Mouse (Mus musculus) lung, embryonic 14.5 days (tissue): ENCODE results near the gene 9130213A22Rik. TPM values are rescaled to one million over a fixed set of nuclear protein-coding genes. Genes with fewer than 3 reads are reported as not detected.

Experiments
- ATAC-seq: fragments of 200-750 bp; cut with Nextera tagmentation; 2 replicates; pipeline ENCODE4 v1.8.0; 2017; ENCODE audit warnings: mild to moderate bottlenecking, moderate TSS enrichment, moderate library complexity; ENCODE audit not compliant: insufficient read depth
- DNase-seq: peaks from one replicate; pipeline ENCODE4 v3.0.0-alpha.2; 2015
- H3K27ac ChIP-seq: fragments of 300-500 bp; sonication (generic); 2 replicates; pipeline ENCODE4 v1.5.1; 2014; ENCODE audit warnings: low read depth, mild to moderate bottlenecking, moderate library complexity
- H3K27me3 ChIP-seq: fragments of 300-500 bp; sonication (generic); 2 replicates; pipeline ENCODE4 v1.6.1; 2014; ENCODE audit warnings: low read length, control low read depth; ENCODE audit not compliant: insufficient read depth
- H3K36me3 ChIP-seq: fragments of 300-500 bp; sonication (generic); 2 replicates; pipeline ENCODE4 v1.6.1; 2014; ENCODE audit warnings: control low read depth; ENCODE audit not compliant: insufficient read depth
- H3K4me1 ChIP-seq: fragments of 300-500 bp; sonication (generic); 2 replicates; pipeline ENCODE4 v1.6.1; 2014; ENCODE audit warnings: antibody characterized with exemption, control low read depth; ENCODE audit not compliant: insufficient read depth
- H3K4me2 ChIP-seq: fragments of 300-500 bp; sonication (generic); 2 replicates; pipeline ENCODE4 v1.6.1; 2014; ENCODE audit warnings: mild to moderate bottlenecking
- H3K4me3 ChIP-seq: fragments of 300-500 bp; sonication (generic); 2 replicates; pipeline ENCODE4 v1.5.1; 2014; ENCODE audit warnings: low read depth, low read length
- H3K9ac ChIP-seq: fragments of 300-500 bp; sonication (generic); 2 replicates; pipeline ENCODE4 v1.6.1; 2014
- H3K9me3 ChIP-seq: fragments of 300-500 bp; sonication (generic); 2 replicates; pipeline ENCODE4 v1.6.1; 2016; ENCODE audit warnings: low read depth, low read length, control low read depth
- CTCF ChIP-seq: IDR thresholded peaks from 2 replicates; pipeline ENCODE4 v1.5.1; 2016; ENCODE audit warnings: antibody characterized with exemption, low read depth
- WGBS: fragments of 180-500 bp; shearing (Covaris S2); extraction: QIAGEN DNeasy Blood & Tissue Kit; methylation state at CpG from one replicate; pipeline ENCODE4 v1.1.7; 2014; 5-methylcytosine and 5-hydroxymethylcytosine counted together
- polyA plus RNA-seq: library from polyadenylated mRNA; unstranded; fragments of >200 nt; fragmentation: Nextera tagmentation; extraction: Ambion mirVana; gene quantifications from 2 replicates; pipeline ENCODE4 v1.2.1, GENCODE M21; 2014

Gene 9130213A22Rik
- polyA plus RNA-seq, 1 experiment from 2014 or later, result 0.41 TPM

GRCm38 (mm10) chr11:69101604-69102402, 20.6 kb downstream of the 9130213A22Rik start:
- H3K27me3 ChIP-seq, result no peaks in the 10 kb centered on the region

GRCm38 (mm10) chr11:69100639-69101360, 21.6 kb downstream of the 9130213A22Rik start:
- DNase-seq, result no peak
- WGBS, result 88% methylated on average over 20 of the region's 20 CpGs
- 0 out of 2 replicates have a peak overlapping the region, but pooled peaks have one; percentile 73 for H3K9ac ChIP-seq

More at GRCm38 (mm10) chr11:69101604-69102402, 20.6 kb downstream of the 9130213A22Rik start:
- no peak overlapping the region for H3K27ac ChIP-seq
- WGBS, result 87% methylated on average over 21 of the region's 21 CpGs
- no peaks in the 10 kb centered on the region for H3K9me3 ChIP-seq
- H3K9ac ChIP-seq, result no peak overlapping the region
- no peak for DNase-seq
- no peak overlapping the region for H3K4me3 ChIP-seq
- H3K36me3 ChIP-seq, result peaks cover 64% of the 10 kb centered on the region
- no peak for TF ChIP-seq CTCF
- no peak for ATAC-seq
- H3K4me2 ChIP-seq, result no peak overlapping the region
- peaks cover 23% of the 10 kb centered on the region for H3K4me1 ChIP-seq

GRCm38 (mm10) chr11:69099915-69100345, 22.5 kb downstream of the 9130213A22Rik start:
- no peaks in the 10 kb centered on the region for H3K9me3 ChIP-seq
- peak; percentile 96 for DNase-seq
- H3K4me2 ChIP-seq, result peak overlapping the region; percentile 97
- H3K36me3 ChIP-seq, result peaks cover 46% of the 10 kb centered on the region
- H3K9ac ChIP-seq, result peak overlapping the region; percentile 73
- peak; percentile 16 for ATAC-seq
- H3K27ac ChIP-seq, result peak overlapping the region; percentile 98
- H3K4me1 ChIP-seq, result peaks cover 32% of the 10 kb centered on the region
- H3K4me3 ChIP-seq, result peak overlapping the region; percentile 55
- no peaks in the 10 kb centered on the region for H3K27me3 ChIP-seq
- under 1% methylated on average over 23 of the region's 23 CpGs for WGBS
- no peak; the same call in 1 of the 2 replicates for TF ChIP-seq CTCF

More at GRCm38 (mm10) chr11:69100639-69101360, 21.6 kb downstream of the 9130213A22Rik start:
- Histone ChIP-seq H3K9me3 (no peaks in the 10 kb centered on the region), H3K4me2 (peak overlapping the region; percentile 97), H3K36me3 (peaks cover 54% of the 10 kb centered on the region), H3K27me3 (no peaks in the 10 kb centered on the region), H3K4me3 (peak overlapping the region; percentile 55), H3K4me1 (peaks cover 31% of the 10 kb centered on the region), H3K27ac (peak overlapping the region; percentile 98; the same call in 1 of the 2 replicates)
- no peak for TF ChIP-seq CTCF
- ATAC-seq, result no peak

- Histone ChIP-seq H3K4me3 (peak overlapping the region; percentile 55), H3K4me2 (peak overlapping the region; percentile 97), H3K4me1 (peaks cover 32% of the 10 kb centered on the region), H3K27ac (peak overlapping the region; percentile 98), H3K27me3 (no peaks in the 10 kb centered on the region), H3K9me3 (no peaks in the 10 kb centered on the region), H3K36me3 (peaks cover 40% of the 10 kb centered on the region), H3K9ac (peak overlapping the region; percentile 73)
- peak; percentile 82 for DNase-seq
- TF ChIP-seq CTCF, result no peak
- WGBS, result under 1% methylated on average over 22 of the region's 22 CpGs
- no peak for ATAC-seq
Observed at GRCm38 (mm10) chr11:69099177-69099914, 23.0 kb downstream of the 9130213A22Rik start.

- ATAC-seq, result 0 out of 2 replicates have a peak, but pooled peaks have one; percentile 2
Observed at GRCm38 (mm10) chr11:69098762-69099091, 23.7 kb downstream of the 9130213A22Rik start.

GRCm38 (mm10) chr11:69098039-69098761, 24.2 kb downstream of the 9130213A22Rik start:
- ATAC-seq (no peak), DNase-seq (no peak)
- H3K27me3 ChIP-seq, result no peaks in the 10 kb centered on the region
- 19% methylated on average over 8 of the region's 8 CpGs for WGBS
- H3K4me2 ChIP-seq, result peak overlapping the region; percentile 97
- no peaks in the 10 kb centered on the region for H3K9me3 ChIP-seq
- H3K4me1 ChIP-seq, result peaks cover 32% of the 10 kb centered on the region
- no peak for TF ChIP-seq CTCF
- H3K36me3 ChIP-seq, result peaks cover 29% of the 10 kb centered on the region
- H3K9ac ChIP-seq, result no peak overlapping the region
- H3K27ac ChIP-seq, result peak overlapping the region; percentile 98
- peak overlapping the region; percentile 55 for H3K4me3 ChIP-seq

More at GRCm38 (mm10) chr11:69098762-69099091, 23.7 kb downstream of the 9130213A22Rik start:
- H3K9me3 ChIP-seq, result no peaks in the 10 kb centered on the region
- H3K9ac ChIP-seq, result peak overlapping the region; percentile 73
- H3K4me2 ChIP-seq, result peak overlapping the region; percentile 97
- no peaks in the 10 kb centered on the region for H3K27me3 ChIP-seq
- TF ChIP-seq CTCF, result no peak
- WGBS, result under 1% methylated on average over 19 of the region's 19 CpGs
- DNase-seq, result peak; percentile 98
- peaks cover 32% of the 10 kb centered on the region for H3K4me1 ChIP-seq
- H3K27ac ChIP-seq, result peak overlapping the region; percentile 98
- peak overlapping the region; percentile 55 for H3K4me3 ChIP-seq
- peaks cover 34% of the 10 kb centered on the region for H3K36me3 ChIP-seq
